Mouse (Mus musculus) myocyte (in vitro differentiated cells): ENCODE results near the gene Gm20388.

Experiments
- E2F4 ChIP-seq: IDR thresholded peaks from one replicate; pipeline ENCODE4 v1.6.1; 2011; ENCODE audit warnings: mild to moderate bottlenecking, control low read depth, moderate library complexity; ENCODE audit not compliant: insufficient read depth
- MYOD1 ChIP-seq, 3 experiments: IDR thresholded peaks; one replicate each; pipeline ENCODE4 v1.6.1; 2011; ENCODE audit warnings: control low read depth in 2 of 3, low read depth in 2 of 3, mild to moderate bottlenecking in 2 of 3, moderate library complexity in 1 of 3; ENCODE audit not compliant: insufficient read length in 2 of 3, control insufficient read depth in 1 of 3
- MYOG ChIP-seq, 3 experiments: IDR thresholded peaks; one replicate each; pipeline ENCODE4 v1.6.1; 2011; ENCODE audit warnings: control low read depth in 2 of 3, low read depth in 2 of 3, mild to moderate bottlenecking in 2 of 3; ENCODE audit not compliant: insufficient read length in 2 of 3, control insufficient read depth in 1 of 3, insufficient read depth in 1 of 3
- POLR2A ChIP-seq: IDR thresholded peaks from one replicate; pipeline ENCODE4 v1.6.1; 2011; ENCODE audit warnings: low read depth, mild to moderate bottlenecking, control low read depth, moderate library complexity; ENCODE audit not compliant: insufficient read length
- REST ChIP-seq: IDR thresholded peaks from one replicate; pipeline ENCODE4 v1.6.1; 2011; ENCODE audit warnings: mild to moderate bottlenecking, control low read depth, moderate library complexity; ENCODE audit not compliant: insufficient read depth, insufficient read length
- TCF12 ChIP-seq: IDR thresholded peaks from one replicate; pipeline ENCODE4 v1.6.1; 2011; ENCODE audit warnings: mild to moderate bottlenecking, control low read depth; ENCODE audit not compliant: poor library complexity, insufficient read depth, severe bottlenecking
- USF1 ChIP-seq: IDR thresholded peaks from one replicate; pipeline ENCODE4 v1.6.1; 2011; ENCODE audit warnings: low read depth, mild to moderate bottlenecking, control low read depth, moderate library complexity

DNA sequence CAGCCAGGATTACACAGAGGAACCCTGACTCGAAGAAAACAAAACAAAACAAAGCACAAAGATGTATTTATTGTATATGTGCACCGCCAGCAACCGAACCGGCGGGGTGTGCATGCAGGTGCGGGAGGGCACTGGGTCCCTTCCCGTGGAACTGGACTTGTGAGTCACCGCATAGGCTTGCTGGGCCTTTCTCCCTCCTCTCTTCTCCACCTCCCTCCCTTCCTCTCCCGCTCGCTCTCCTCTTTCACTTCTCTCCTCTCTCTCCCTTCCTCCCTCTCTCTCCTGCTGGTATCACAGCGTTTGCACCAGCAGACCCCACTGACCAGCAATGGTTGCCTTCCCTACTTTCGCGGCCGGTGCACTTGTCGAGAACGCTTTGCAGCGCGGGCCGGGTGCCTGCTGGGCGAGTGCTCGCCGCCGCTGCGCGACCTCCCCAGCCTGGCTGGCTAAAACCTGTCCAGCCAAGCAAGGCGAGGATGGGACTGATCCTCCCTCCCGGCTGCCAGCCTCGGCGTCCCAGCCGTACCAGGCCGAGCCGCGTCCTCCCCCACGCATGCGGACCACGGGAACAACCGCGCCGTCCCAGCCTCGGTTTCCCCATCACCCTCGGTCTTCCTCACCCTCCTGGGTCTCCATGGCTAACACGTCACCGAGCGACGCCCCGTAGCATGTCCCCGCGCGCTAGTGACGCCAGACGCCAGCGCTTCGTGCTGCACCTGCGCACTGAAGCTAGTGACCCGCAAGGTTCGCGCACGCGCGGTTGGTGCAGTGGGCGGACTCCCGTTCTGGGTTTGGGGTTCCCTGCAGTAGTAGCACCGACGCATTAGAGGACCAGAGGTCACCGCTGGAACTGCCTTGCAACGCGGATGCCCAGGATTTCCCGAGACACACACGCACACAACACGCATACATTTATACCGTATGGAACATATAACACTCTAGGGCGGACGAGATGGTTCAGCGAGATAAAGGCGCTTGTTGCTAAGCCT lies 1197.3 kb downstream of the Gm20388 start, which contains the start of gene Mthfsd:
- peak; percentile 94 for TF ChIP-seq POLR2A
- TF ChIP-seq USF1, result no peak
- no peak for TF ChIP-seq TCF12
- TF ChIP-seq MYOG (IDR thresholded peaks at IDR 0.05; ENCODE audit: control insufficient read depth in 1 of 3, insufficient read depth in 1 of 3, insufficient read length in 2 of 3, low read depth in 2 of 3), result peak in 2 of 3 experiments; percentile 12 to 30
- TF ChIP-seq E2F4, result no peak
- TF ChIP-seq REST, result no peak
- TF ChIP-seq MYOD1 (IDR thresholded peaks at IDR 0.05; ENCODE audit: control insufficient read depth in 1 of 3, insufficient read length in 2 of 3, low read depth in 2 of 3), result no peak
